In genomic region chr2:32524536-32525031, GRCm38 (mm10) we compare ENCODE assay signal across 15 mouse cellular contexts. TPM values are rescaled to one million over a fixed set of nuclear protein-coding genes. Genes with fewer than 3 reads are reported as not detected.
A peak's percentile ranks its signal among the peaks of the same experiment; 100 is the strongest.
DNase-seq lines count a peak whose midpoint lies in the region; ATAC-seq and TF ChIP-seq lines count a peak whose summit lies in the region.
"Had no signal": no experiment of that assay in that cellular context is flagged by ENCODE, and none has a peak within 500 bp of the region (broad histone marks: within the 10 kb centered on the region; RNA-seq: fewer than 3 reads in every experiment).

No protein-coding gene starts in this region.

- TF ChIP-seq POLR2A in kidney, adult 2 months (IDR thresholded peaks at IDR 0.05; ENCODE audit: low read depth, low read length) = peak; percentile 32

- ATAC-seq in kidney, embryonic 14.5 days (ENCODE audit: low FRiP score, low TSS enrichment) = no peak
- ATAC-seq in intestine, postnatal 0 days = peak; percentile 92
- ATAC-seq: hindbrain, embryonic 16.5 days had no signal

- peak overlapping the region; percentile 32; the same call in 1 of the 2 replicates for H3K4me3 ChIP-seq in kidney, adult 2 months (ENCODE audit: insufficient read depth, low read depth, low read length)
- no peak overlapping the region for H3K4me3 ChIP-seq in kidney, embryonic 14.5 days (ENCODE audit: low read length)
- peak overlapping the region; percentile 55 for H3K4me3 ChIP-seq in E14TG2a.4 (replicated peaks; ENCODE audit: low read length)
- no peak overlapping the region for H3K4me3 ChIP-seq in intestine, postnatal 0 days (ENCODE audit: low read depth, low read length)

- no peak overlapping the region for H3K4me2 ChIP-seq in kidney, embryonic 14.5 days (replicated peaks; ENCODE audit: low read depth, low read length)
- peak overlapping the region; percentile 40 for H3K4me2 ChIP-seq in intestine, postnatal 0 days (replicated peaks; ENCODE audit: low read depth)

- TF ChIP-seq CTCF in kidney, adult 2 months (conservative IDR thresholded peaks at IDR 0.05; ENCODE audit: insufficient read depth, insufficient read length, low read depth, low read length) = no peak
- no peak for TF ChIP-seq CTCF in E14TG2a.4 (conservative IDR thresholded peaks at IDR 0.05; ENCODE audit: low read length)
- no peak for TF ChIP-seq CTCF in intestine, postnatal 0 days (IDR thresholded peaks at IDR 0.05; ENCODE audit: low read depth)

- 58% methylated on average over 13 of the region's 13 CpGs for WGBS in kidney, adult 2 months
- WGBS in kidney, embryonic 14.5 days = 85% methylated on average over 13 of the region's 13 CpGs
- WGBS in intestine, postnatal 0 days = 37% methylated on average over 13 of the region's 13 CpGs

- H3K9me3 ChIP-seq in kidney, embryonic 14.5 days (ENCODE audit: control insufficient read depth, low read length) = no peaks in the 10 kb centered on the region
- no peaks in the 10 kb centered on the region for H3K9me3 ChIP-seq in E14TG2a.4 (ENCODE audit: low read length)
- H3K9me3 ChIP-seq in intestine, postnatal 0 days (ENCODE audit: control insufficient read depth) = no peaks in the 10 kb centered on the region

- H3K4me1 ChIP-seq in kidney, adult 2 months (ENCODE audit: control insufficient read depth, insufficient read depth, low read length) = peaks cover 20% of the 10 kb centered on the region
- H3K4me1 ChIP-seq in kidney, embryonic 14.5 days (ENCODE audit: control insufficient read depth, insufficient read depth, low read length) = no peaks in the 10 kb centered on the region
- peaks cover 24% of the 10 kb centered on the region for H3K4me1 ChIP-seq in E14TG2a.4 (replicated peaks; ENCODE audit: low read depth, low read length)
- H3K4me1 ChIP-seq in intestine, postnatal 0 days (replicated peaks; ENCODE audit: control insufficient read depth, insufficient read depth, low read length) = 0 out of 2 replicates have a peak, but pooled peaks cover 6% of the 10 kb centered on the region

- H3K36me3 ChIP-seq in kidney, adult 2 months (ENCODE audit: control insufficient read depth, insufficient read depth, low read length) = no peaks in the 10 kb centered on the region
- no peaks in the 10 kb centered on the region for H3K36me3 ChIP-seq in kidney, embryonic 14.5 days (ENCODE audit: control insufficient read depth, insufficient read depth, low read length)
- H3K36me3 ChIP-seq in E14TG2a.4 (ENCODE audit: insufficient read depth, low read length) = no peaks in the 10 kb centered on the region
- H3K36me3 ChIP-seq in intestine, postnatal 0 days (ENCODE audit: control insufficient read depth, insufficient read depth) = no peaks in the 10 kb centered on the region

- peak overlapping the region; percentile 95 for H3K27ac ChIP-seq in kidney, adult 2 months (ENCODE audit: insufficient read depth, low read depth, low read length)
- no peak overlapping the region for H3K27ac ChIP-seq in kidney, embryonic 14.5 days (ENCODE audit: low read depth, low read length)
- H3K27ac ChIP-seq in intestine, postnatal 0 days (ENCODE audit: low read depth, low read length) = peak overlapping the region; percentile 73

- peak; percentile 94 for DNase-seq in kidney, adult 2 months
- DNase-seq in lung, postnatal 25 days (ENCODE audit: low spot score) = peak; percentile 74
- DNase-seq in cerebellum, adult 9-10 months = no peak
- no peak for DNase-seq in retina, embryonic 14.5 days (ENCODE audit: low spot score)
- no peak for DNase-seq in cerebellum, adult 11-12 months
- DNase-seq: B cell, adult 2 months; cerebellum, adult 11 months; heart, postnatal 10 days; layer of hippocampus, adult 9-11 months; thymus, postnatal 4 days had no signal

- no peak overlapping the region for H3K9ac ChIP-seq in kidney, embryonic 14.5 days (ENCODE audit: low read depth, low read length)
- no peak overlapping the region for H3K9ac ChIP-seq in intestine, postnatal 0 days (ENCODE audit: low read depth, low read length)

- no peaks in the 10 kb centered on the region for H3K27me3 ChIP-seq in kidney, adult 2 months (replicated peaks; ENCODE audit: control insufficient read depth, insufficient read depth, low read length)
- no peaks in the 10 kb centered on the region for H3K27me3 ChIP-seq in kidney, embryonic 14.5 days (ENCODE audit: control insufficient read depth, insufficient read depth, low read length)
- H3K27me3 ChIP-seq in E14TG2a.4 (ENCODE audit: insufficient read depth, low read length) = peaks cover 14% of the 10 kb centered on the region
- H3K27me3 ChIP-seq in intestine, postnatal 0 days (replicated peaks; ENCODE audit: control insufficient read depth, insufficient read depth, low read length) = no peaks in the 10 kb centered on the region

RNA-seq across cellular contexts. Expression of gene Fam102a, which starts 10.5 kb away (rescaled TPM):
- polyA plus RNA-seq in kidney, adult 2 months (2012; rRNA removed) = 39.0 and 40.2 TPM in 2 replicates
- 12.2 and 16.9 TPM in 2 replicates for polyA plus RNA-seq in kidney, embryonic 14.5 days (2014; fragmentation: Nextera tagmentation; extraction: Ambion mirVana)
- 18.0 and 18.4 TPM in 2 replicates for polyA plus RNA-seq in intestine, postnatal 0 days (2015; fragmentation: Nextera tagmentation; extraction: Ambion mirVana)

RNA-seq across cellular contexts. Expression of gene Dpm2, which starts 46.1 kb away (rescaled TPM):
- 120 and 138 TPM in 2 replicates for polyA plus RNA-seq in kidney, adult 2 months (2012; rRNA removed)
- polyA plus RNA-seq in kidney, embryonic 14.5 days (2014; fragmentation: Nextera tagmentation; extraction: Ambion mirVana) = 105 and 126 TPM in 2 replicates
- polyA plus RNA-seq in intestine, postnatal 0 days (2015; fragmentation: Nextera tagmentation; extraction: Ambion mirVana) = 120 and 124 TPM in 2 replicates

RNA-seq across cellular contexts. Expression of gene Pip5kl1, which starts 50.0 kb away (rescaled TPM):
- 0.14 TPM in 1 of 2 replicates, not detected in the other for polyA plus RNA-seq in kidney, adult 2 months (2012; rRNA removed)
- 1.8 and 2.3 TPM in 2 replicates for polyA plus RNA-seq in kidney, embryonic 14.5 days (2014; fragmentation: Nextera tagmentation; extraction: Ambion mirVana)
- polyA plus RNA-seq in intestine, postnatal 0 days (2015; fragmentation: Nextera tagmentation; extraction: Ambion mirVana) = not detected in 2 replicates

RNA-seq across cellular contexts. Expression of gene 9430097D07Rik, which starts 50.9 kb away (rescaled TPM):
- not detected in 2 replicates for polyA plus RNA-seq in kidney, adult 2 months (2012; rRNA removed)
- polyA plus RNA-seq in kidney, embryonic 14.5 days (2014; fragmentation: Nextera tagmentation; extraction: Ambion mirVana) = 0.14 TPM in 1 of 2 replicates, not detected in the other
- 0.14 TPM in 1 of 2 replicates, not detected in the other for polyA plus RNA-seq in intestine, postnatal 0 days (2015; fragmentation: Nextera tagmentation; extraction: Ambion mirVana)
- polyA plus RNA-seq: gonadal fat pad, adult 2 months had no signal

Comparison
In these comparisons a context has a peak if more than half of its experiments do, and no peak if none do; other contexts are left out.
1. H3K4me3 ChIP-seq: peak in kidney, adult 2 months (single experiment) and E14TG2a.4 (single experiment); none in kidney, embryonic 14.5 days (single experiment) and intestine, postnatal 0 days (single experiment).
2. DNase-seq: peak in kidney, adult 2 months (single experiment) and lung, postnatal 25 days (single experiment); none in cerebellum, adult 9-10 months (single experiment), retina, embryonic 14.5 days (single experiment) and cerebellum, adult 11-12 months (single experiment).